Mouse (Mus musculus): Measurements from ENCODE around the gene Ube2h. TPM values are rescaled to one million over a fixed set of nuclear protein-coding genes. Genes with fewer than 3 reads are reported as not detected.

Ube2h gene
- total RNA-seq, 2 experiments from 2014 or later, result 55.3 to 58.6 TPM

DNA sequence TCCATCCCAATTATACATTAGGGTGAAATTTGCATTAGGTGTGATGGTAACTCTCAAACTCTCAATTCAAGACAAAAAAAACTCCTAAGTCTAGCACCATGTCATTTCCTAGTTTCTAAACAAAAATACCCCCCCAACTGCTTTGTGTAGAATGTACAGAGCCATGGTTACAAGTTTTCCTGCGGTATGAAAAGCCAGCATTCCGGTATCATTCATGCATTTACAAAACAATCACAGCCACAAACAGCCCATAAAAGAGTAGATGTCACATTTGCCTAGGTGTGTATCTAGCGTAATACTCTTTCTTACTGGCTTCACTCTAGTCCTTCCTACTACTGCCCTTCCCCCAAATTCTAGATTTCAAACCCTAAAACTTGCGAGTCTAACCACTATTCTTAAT is 2.2 kb downstream of the Ube2h start:
- no peak for DNase-seq
- intact Hi-C loops (cut with DNase I; ENCODE audit: low total_unique reads), result loop anchor here (10.0 kb wide), 1 partner anchor 53 kb away; no protein-coding TSS in a partner anchor

DNA sequence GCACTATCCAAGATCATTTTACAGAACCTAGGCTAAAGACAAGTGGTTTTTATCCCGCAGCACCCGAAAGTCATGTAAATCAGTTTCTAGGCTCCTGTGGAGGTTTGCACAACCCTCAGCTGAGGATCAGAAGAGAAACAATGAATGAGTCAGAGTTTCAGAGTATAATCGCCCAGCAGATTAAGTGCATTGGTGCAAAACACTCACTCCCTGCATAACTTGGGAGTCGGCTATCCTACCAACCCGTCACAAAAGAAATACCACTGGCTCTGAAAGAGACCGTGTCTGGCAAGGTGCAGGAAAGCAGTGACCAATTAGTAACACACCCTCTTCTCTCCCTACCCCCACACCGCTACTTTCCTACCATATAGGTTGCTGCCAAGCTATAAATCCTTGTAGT is 3.4 kb downstream of the Ube2h start:
- intact Hi-C loops (cut with DNase I; ENCODE audit: low total_unique reads), result loop anchor here (10.0 kb wide), 1 partner anchor 54 kb away; no protein-coding TSS in a partner anchor
- DNase-seq, result no peak

- intact Hi-C loops (cut with DNase I; ENCODE audit: low total_unique reads), result loop anchor here (10.0 kb wide), 1 partner anchor 54 kb away; no protein-coding TSS in a partner anchor
- DNase-seq, result peak; percentile 79
Measured at GRCm38 (mm10) chr6:30300372-30300771, 4.0 kb downstream of the Ube2h start.

DNA sequence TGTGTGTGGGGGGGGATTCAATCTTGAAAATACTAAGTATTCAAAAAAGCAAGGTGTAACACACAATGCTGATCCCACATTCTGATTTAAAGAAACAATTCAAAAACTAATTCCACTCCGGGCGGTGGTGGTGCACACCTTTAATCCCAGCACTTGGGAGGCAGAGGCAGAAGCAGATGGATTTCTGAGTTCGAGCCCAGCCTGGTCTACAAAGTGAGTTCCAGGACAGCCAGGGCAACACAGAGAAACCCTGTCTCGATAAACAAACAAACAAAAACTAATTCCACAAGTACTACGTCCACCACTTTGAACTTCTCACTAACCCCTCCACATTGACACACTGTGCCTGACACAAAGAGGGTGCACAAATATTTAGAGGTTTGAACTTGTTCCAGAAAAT is 4.7 kb downstream of the Ube2h start:
- DNase-seq, result no peak
- intact Hi-C loops (cut with DNase I; ENCODE audit: low total_unique reads), result loop anchor here (10.0 kb wide), 1 partner anchor 55 kb away; no protein-coding TSS in a partner anchor

GRCm38 (mm10) chr6:30299116-30299515 is 5.2 kb downstream of the Ube2h start:
- intact Hi-C loops (cut with DNase I; ENCODE audit: low total_unique reads), result no loop called here
- DNase-seq, result no peak

GRCm38 (mm10) chr6:30292579-30292978 is 11.8 kb downstream of the Ube2h start:
- no peak for DNase-seq
- intact Hi-C loops (cut with DNase I; ENCODE audit: low total_unique reads), result no loop called here

- intact Hi-C loops (cut with DNase I; ENCODE audit: low total_unique reads), result no loop called here
- peak; percentile 20 for DNase-seq
Measured at GRCm38 (mm10) chr6:30287958-30288357, 16.4 kb downstream of the Ube2h start.

DNA sequence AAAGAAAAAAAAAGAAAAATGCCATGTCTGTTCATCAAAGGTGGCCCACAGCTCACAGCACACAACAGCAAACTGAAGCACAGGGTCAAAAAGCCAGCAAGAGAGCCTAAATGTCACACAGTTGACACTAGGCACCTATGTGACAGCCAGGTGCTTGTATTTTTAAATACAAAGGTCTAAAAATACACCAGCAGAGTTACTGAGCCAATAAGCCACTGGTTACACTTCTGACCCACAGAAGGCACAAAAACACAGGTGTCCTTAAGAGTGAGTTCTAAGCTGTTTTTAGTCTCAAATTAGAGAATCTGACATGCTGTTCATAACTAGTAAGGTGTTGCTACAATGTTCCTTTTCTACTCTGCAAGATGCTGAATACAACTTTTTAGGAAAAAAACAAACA is 17.7 kb downstream of the Ube2h start:
- DNase-seq, result no peak
- intact Hi-C loops (cut with DNase I; ENCODE audit: low total_unique reads), result no loop called here

- intact Hi-C loops (cut with DNase I; ENCODE audit: low total_unique reads), result no loop called here
Measured at GRCm38 (mm10) chr6:30284177-30284576, 20.2 kb downstream of the Ube2h start.

DNA sequence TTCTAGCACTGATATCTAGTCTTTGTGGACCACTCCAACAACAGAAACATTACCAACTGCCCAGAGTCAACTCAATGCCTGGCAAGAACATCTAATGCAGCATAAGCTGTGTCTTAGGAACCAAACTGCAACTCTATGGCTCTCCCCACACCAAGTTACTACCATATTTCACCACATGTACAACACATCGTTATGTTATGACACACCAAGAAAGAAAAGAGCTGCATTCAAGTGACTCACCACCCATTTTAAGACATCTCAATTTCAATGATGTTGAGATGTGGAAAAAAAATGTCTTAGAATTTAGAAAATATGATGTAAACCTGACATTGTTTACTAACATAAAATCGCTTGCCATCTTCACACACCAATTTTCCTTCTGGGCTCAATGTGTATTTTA is 22.0 kb downstream of the Ube2h start:
- no peak for DNase-seq
- intact Hi-C loops (cut with DNase I; ENCODE audit: low total_unique reads), result no loop called here

More at GRCm38 (mm10) chr6:30284177-30284576, 20.2 kb downstream of the Ube2h start:
- no peak for DNase-seq

GRCm38 (mm10) chr6:30278374-30278773 is 26.0 kb downstream of the Ube2h start:
- intact Hi-C loops (cut with DNase I; ENCODE audit: low total_unique reads), result no loop called here

DNA sequence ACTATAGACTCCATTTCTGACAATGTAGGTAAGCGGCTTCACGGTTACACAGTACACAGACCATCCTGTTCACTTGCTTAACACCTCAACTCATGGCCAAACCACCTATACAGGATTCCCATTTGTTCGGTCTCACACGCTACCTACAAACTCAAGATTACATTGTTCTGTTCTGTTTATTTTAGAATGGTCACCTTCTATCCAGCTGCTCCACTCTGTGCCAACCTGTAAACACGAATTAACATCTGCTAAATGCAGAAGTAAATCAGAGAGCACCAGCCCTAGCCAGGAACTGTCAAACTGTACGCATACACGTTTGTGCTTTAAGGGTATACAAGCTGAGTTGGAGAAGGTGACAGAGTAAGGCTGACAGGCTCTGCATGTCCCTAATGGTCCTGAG is 27.5 kb downstream of the Ube2h start:
- intact Hi-C loops (cut with DNase I; ENCODE audit: low total_unique reads), result no loop called here

More at GRCm38 (mm10) chr6:30278374-30278773, 26.0 kb downstream of the Ube2h start:
- DNase-seq, result no peak

GRCm38 (mm10) chr6:30276375-30276774 is 28.0 kb downstream of the Ube2h start:
- intact Hi-C loops (cut with DNase I; ENCODE audit: low total_unique reads), result no loop called here
- no peak for DNase-seq

More for the DNA sequence above, 27.5 kb downstream of the Ube2h start:
- DNase-seq, result no peak

- intact Hi-C loops (cut with DNase I; ENCODE audit: low total_unique reads), result no loop called here
- DNase-seq, result no peak
Measured at GRCm38 (mm10) chr6:30275159-30275847, 29.0 kb downstream of the Ube2h start.

DNA sequence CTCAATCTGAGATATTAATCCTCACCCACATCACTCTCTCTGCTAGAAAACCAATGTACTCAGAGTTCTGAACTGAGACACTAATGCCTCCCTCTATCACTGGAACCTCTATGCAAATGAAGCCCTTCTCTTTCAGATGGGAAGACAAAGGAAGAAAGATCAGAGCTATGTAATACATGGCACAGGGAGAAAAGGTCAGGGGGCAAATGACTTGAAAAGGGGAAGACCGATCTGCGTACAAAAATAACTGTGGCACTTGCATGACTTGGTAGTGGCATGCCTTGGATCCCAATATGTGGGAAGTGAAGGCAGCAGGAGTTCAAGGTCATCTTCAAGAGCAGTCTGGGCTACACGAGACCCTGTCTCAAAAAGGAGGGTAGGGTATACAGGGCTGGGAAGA is 31.4 kb downstream of the Ube2h start:
- intact Hi-C loops (cut with DNase I; ENCODE audit: low total_unique reads), result no loop called here
- no peak for DNase-seq

GRCm38 (mm10) chr6:30272338-30272905 is 31.9 kb downstream of the Ube2h start:
- intact Hi-C loops (cut with DNase I; ENCODE audit: low total_unique reads), result no loop called here
- no peak for DNase-seq

DNA sequence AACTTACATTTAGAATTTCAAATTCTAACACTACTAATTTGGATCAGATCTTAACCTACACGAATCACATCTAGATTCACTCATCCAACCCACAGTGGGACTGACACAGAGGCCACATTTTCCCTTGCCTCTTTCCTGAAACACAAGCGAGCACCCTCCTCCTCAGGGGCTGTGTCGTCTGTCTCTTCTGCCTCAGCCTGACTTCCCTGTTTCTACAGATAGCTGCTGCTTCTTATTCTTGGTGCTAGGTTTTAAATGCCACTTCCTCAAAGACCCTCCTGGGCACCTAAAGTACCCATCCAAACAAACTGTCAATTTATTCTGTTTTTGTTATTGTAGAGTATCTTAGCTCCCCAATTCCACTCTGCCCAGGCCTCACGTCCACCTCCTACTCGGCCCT is 34.5 kb downstream of the Ube2h start:
- DNase-seq, result no peak
- intact Hi-C loops (cut with DNase I; ENCODE audit: low total_unique reads), result no loop called here

DNA sequence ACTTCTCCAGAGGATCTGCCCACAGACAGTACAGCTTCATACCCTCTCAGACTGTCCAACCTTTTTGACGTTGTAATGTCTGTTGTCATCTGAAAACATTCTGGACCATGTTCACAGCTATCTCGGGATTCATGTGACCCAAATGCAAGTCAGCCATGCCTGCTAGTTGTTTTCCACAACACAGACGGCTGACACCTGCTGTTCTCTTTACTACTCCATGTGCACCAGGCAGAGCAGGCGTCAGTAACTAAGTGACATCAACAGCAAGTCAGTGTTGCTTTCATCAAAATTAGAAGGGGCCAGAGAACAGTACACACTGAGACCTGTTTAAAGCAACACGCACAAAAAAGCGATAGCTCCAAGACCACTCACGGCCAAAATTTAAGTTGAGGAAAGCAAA is 36.9 kb downstream of the Ube2h start:
- no peak for DNase-seq
- intact Hi-C loops (cut with DNase I; ENCODE audit: low total_unique reads), result no loop called here

DNA sequence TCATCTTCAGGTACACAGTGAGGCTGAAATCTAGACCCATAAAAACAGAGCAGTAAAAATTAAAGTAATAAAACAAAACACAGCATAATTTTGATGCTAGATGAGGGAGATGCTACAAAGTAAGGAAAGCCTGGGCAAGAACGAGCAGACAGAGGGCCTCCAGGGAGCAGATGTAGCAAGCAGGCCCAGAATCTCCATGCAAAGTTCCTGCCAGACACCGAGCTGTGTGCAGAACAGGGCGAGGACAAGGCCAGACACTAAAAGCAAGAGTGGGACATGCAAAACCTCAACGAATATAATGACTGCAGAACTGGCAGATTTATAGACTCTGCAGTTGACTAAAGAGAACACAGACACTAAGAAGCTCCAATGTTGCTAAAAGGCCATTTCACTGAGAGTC is 38.9 kb downstream of the Ube2h start:
- intact Hi-C loops (cut with DNase I; ENCODE audit: low total_unique reads), result no loop called here

GRCm38 (mm10) chr6:30263053-30263452 is 41.3 kb downstream of the Ube2h start:
- DNase-seq, result no peak
- intact Hi-C loops (cut with DNase I; ENCODE audit: low total_unique reads), result no loop called here

More for the DNA sequence above, 38.9 kb downstream of the Ube2h start:
- DNase-seq, result peak; percentile 18

DNA sequence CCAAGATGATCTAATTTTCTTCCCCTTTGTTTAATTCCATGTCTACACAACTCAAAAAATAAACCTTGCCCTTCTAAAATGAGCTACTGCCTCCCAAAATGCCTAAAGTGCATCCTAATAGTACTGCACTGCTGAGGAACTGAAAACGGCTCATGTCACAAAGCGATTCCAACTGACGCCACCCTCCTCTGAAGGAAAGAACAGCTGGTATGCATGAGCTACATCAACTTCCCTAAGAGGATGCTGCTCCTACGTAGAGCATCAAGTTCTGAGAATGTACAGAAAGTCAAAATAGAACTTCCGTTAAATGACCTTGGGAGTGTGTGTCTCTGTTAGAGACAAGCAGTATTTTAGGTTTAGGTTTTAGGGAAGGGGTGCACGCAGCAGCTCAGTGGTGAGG is 45.1 kb downstream of the Ube2h start:
- intact Hi-C loops (cut with DNase I; ENCODE audit: low total_unique reads), result no loop called here
- no peak for DNase-seq

Data from gastrocnemius, postnatal 14 days (tissue).